Mouse (Mus musculus) hindbrain, embryonic 16.5 days (tissue): ENCODE results near the gene Zfp784. TPM values are rescaled to one million over a fixed set of nuclear protein-coding genes. Genes with fewer than 3 reads are reported as not detected.

Experiments used
- ATAC-seq: fragments of 200-750 bp; cut with Nextera tagmentation; 2 replicates; pipeline ENCODE4 v1.8.0; 2017; ENCODE audit warnings: moderate TSS enrichment, moderate library complexity
- H3K27ac ChIP-seq: fragments of 300-500 bp; sonication (generic); 2 replicates; pipeline ENCODE4 v1.5.1; 2014; ENCODE audit warnings: low read depth, mild to moderate bottlenecking, control low read depth, low read length, moderate library complexity
- H3K27me3 ChIP-seq: fragments of 300-500 bp; sonication (generic); replicated peaks from 2 replicates; pipeline ENCODE4 v1.6.1; 2014; ENCODE audit warnings: low read length; ENCODE audit not compliant: control insufficient read depth, insufficient read depth
- H3K36me3 ChIP-seq: fragments of 300-500 bp; sonication (generic); 2 replicates; pipeline ENCODE4 v1.6.1; 2014; ENCODE audit warnings: mild to moderate bottlenecking, low read length, moderate library complexity, mixed read lengths; ENCODE audit not compliant: control insufficient read depth, insufficient read depth
- H3K4me1 ChIP-seq: fragments of 300-500 bp; sonication (generic); 2 replicates; pipeline ENCODE4 v1.6.1; 2014; ENCODE audit warnings: low read depth, low read length; ENCODE audit not compliant: control insufficient read depth, insufficient read depth
- H3K4me2 ChIP-seq: fragments of 300-500 bp; sonication (generic); 2 replicates; pipeline ENCODE4 v1.6.1; 2014; ENCODE audit warnings: mild to moderate bottlenecking, low read length, control low read depth, moderate library complexity
- H3K4me3 ChIP-seq: fragments of 300-500 bp; sonication (generic); 2 replicates; pipeline ENCODE4 v1.5.1; 2014; ENCODE audit warnings: mild to moderate bottlenecking, low read length, control low read depth, moderate library complexity
- H3K9ac ChIP-seq: fragments of 300-500 bp; sonication (generic); 2 replicates; pipeline ENCODE4 v1.6.1; 2014; ENCODE audit warnings: low read depth, mild to moderate bottlenecking, control low read depth, low read length, moderate library complexity
- H3K9me3 ChIP-seq: fragments of 300-500 bp; sonication (generic); 2 replicates; pipeline ENCODE4 v1.6.1; 2014; ENCODE audit warnings: mild to moderate bottlenecking, low read length, moderate library complexity; ENCODE audit not compliant: control insufficient read depth
- WGBS: fragments of 180-500 bp; shearing (Covaris S2); extraction: QIAGEN DNeasy Blood & Tissue Kit; methylation state at CpG from one replicate; pipeline ENCODE4 v1.1.7; 2014; 5-methylcytosine and 5-hydroxymethylcytosine counted together
- polyA plus RNA-seq: library from polyadenylated mRNA; unstranded; fragments of >200 nt; fragmentation: Nextera tagmentation; extraction: Ambion mirVana; gene quantifications from 2 replicates; pipeline ENCODE4 v1.2.1, GENCODE M21; 2015

The Zfp784 gene
- polyA plus RNA-seq, 1 experiment from 2014 or later, result 9.7 TPM

DNA sequence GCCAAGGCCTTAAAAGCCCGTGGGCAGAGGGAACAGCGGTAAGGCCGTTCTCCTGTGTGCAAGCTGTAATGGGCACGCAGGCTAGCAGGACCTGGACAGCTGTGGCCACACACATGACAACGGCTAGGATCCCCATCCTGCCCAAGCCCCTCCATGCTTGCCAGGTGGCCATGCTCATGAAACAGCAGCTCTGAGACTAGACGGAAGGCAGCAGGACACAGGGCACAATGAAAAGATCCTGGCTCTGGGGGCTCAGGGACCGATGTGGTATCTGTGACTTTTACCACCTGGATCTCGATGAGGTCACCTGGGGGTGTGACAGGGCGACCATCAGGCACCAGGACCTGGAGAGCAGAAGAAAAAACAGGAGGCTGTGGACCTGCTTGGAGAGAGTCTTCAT lies 2.1 kb downstream of the Zfp784 start:
- H3K9me3 ChIP-seq, result peaks cover 9% of the 10 kb centered on the region
- H3K36me3 ChIP-seq, result peaks cover 33% of the 10 kb centered on the region
- no peak overlapping the region for H3K27ac ChIP-seq
- no peak for ATAC-seq
- no peaks in the 10 kb centered on the region for H3K27me3 ChIP-seq
- H3K9ac ChIP-seq, result no peak overlapping the region
- peaks cover 5% of the 10 kb centered on the region; the same call in 1 of the 2 replicates for H3K4me1 ChIP-seq
- no peak overlapping the region for H3K4me3 ChIP-seq
- no peak overlapping the region for H3K4me2 ChIP-seq
- WGBS, result 94% methylated on average over 9 of the region's 9 CpGs

GRCm38 (mm10) chr7:5035628-5036027 lies 2.6 kb downstream of the Zfp784 start:
- H3K27me3 ChIP-seq, result no peaks in the 10 kb centered on the region
- no peak overlapping the region for H3K9ac ChIP-seq
- peaks cover 38% of the 10 kb centered on the region for H3K36me3 ChIP-seq
- H3K4me2 ChIP-seq, result no peak overlapping the region
- H3K4me3 ChIP-seq, result no peak overlapping the region
- no peak overlapping the region for H3K27ac ChIP-seq
- peaks cover 14% of the 10 kb centered on the region for H3K9me3 ChIP-seq
- peaks cover 5% of the 10 kb centered on the region; the same call in 1 of the 2 replicates for H3K4me1 ChIP-seq
- 96% methylated on average over 17 of the region's 17 CpGs for WGBS
- ATAC-seq, result no peak

- H3K36me3 ChIP-seq, result peaks cover 55% of the 10 kb centered on the region
- H3K9ac ChIP-seq, result no peak within 1 kb of the TSS
- no peak within 1 kb of the TSS for H3K27ac ChIP-seq
- H3K4me1 ChIP-seq, result peaks cover 5% of the 10 kb centered on the region; the same call in 1 of the 2 replicates
- peaks cover 28% of the 10 kb centered on the region for H3K9me3 ChIP-seq
- H3K4me3 ChIP-seq, result no peak within 1 kb of the TSS
- no peaks in the 10 kb centered on the region for H3K27me3 ChIP-seq
- no peak for ATAC-seq
- H3K4me2 ChIP-seq, result no peak within 1 kb of the TSS
- 90% methylated on average over 3 of the region's 3 CpGs for WGBS
Measured at GRCm38 (mm10) chr7:5033818-5034217, 4.4 kb downstream of the Zfp784 start, which contains the start of gene 4632433K11Rik. Gene 4632433K11Rik (plus strand): TSS chr7:5034118.

GRCm38 (mm10) chr7:5031496-5031895 lies 6.8 kb downstream of the Zfp784 start:
- 72% methylated on average over 39 of the region's 46 CpGs for WGBS
- Histone ChIP-seq H3K27me3 (no peaks in the 10 kb centered on the region), H3K9ac (no peak overlapping the region), H3K4me2 (no peak overlapping the region), H3K27ac (no peak overlapping the region), H3K4me1 (no peaks in the 10 kb centered on the region), H3K36me3 (peaks cover 58% of the 10 kb centered on the region), H3K9me3 (peaks cover 28% of the 10 kb centered on the region), H3K4me3 (no peak overlapping the region)
- no peak for ATAC-seq

- 81% methylated on average over 62 of the region's 63 CpGs for WGBS
- H3K36me3 ChIP-seq, result peaks cover 53% of the 10 kb centered on the region
- no peak for ATAC-seq
Measured at GRCm38 (mm10) chr7:5030554-5031275, 7.5 kb downstream of the Zfp784 start.

GRCm38 (mm10) chr7:5029946-5030345 lies 8.3 kb downstream of the Zfp784 start:
- Histone ChIP-seq H3K9ac (no peak overlapping the region), H3K27ac (no peak overlapping the region), H3K4me3 (no peak overlapping the region), H3K4me2 (no peak overlapping the region), H3K4me1 (no peaks in the 10 kb centered on the region), H3K27me3 (no peaks in the 10 kb centered on the region), H3K9me3 (peaks cover 28% of the 10 kb centered on the region), H3K36me3 (peaks cover 50% of the 10 kb centered on the region)
- 89% methylated on average over 21 of the region's 21 CpGs for WGBS
- no peak for ATAC-seq

More at GRCm38 (mm10) chr7:5030554-5031275, 7.5 kb downstream of the Zfp784 start:
- Histone ChIP-seq H3K27ac (no peak overlapping the region), H3K9ac (no peak overlapping the region), H3K4me1 (no peaks in the 10 kb centered on the region), H3K4me3 (no peak overlapping the region), H3K9me3 (peaks cover 28% of the 10 kb centered on the region), H3K4me2 (no peak overlapping the region), H3K27me3 (no peaks in the 10 kb centered on the region)

- Histone ChIP-seq H3K4me1 (no peaks in the 10 kb centered on the region), H3K4me3 (no peak overlapping the region), H3K4me2 (no peak overlapping the region), H3K9ac (no peak overlapping the region), H3K36me3 (peaks cover 52% of the 10 kb centered on the region), H3K9me3 (peaks cover 28% of the 10 kb centered on the region), H3K27me3 (no peaks in the 10 kb centered on the region), H3K27ac (no peak overlapping the region)
- ATAC-seq, result no peak
- WGBS, result 95% methylated on average over 22 of the region's 22 CpGs
Measured at GRCm38 (mm10) chr7:5029543-5029942, 8.7 kb downstream of the Zfp784 start.

- Histone ChIP-seq H3K36me3 (peaks cover 9% of the 10 kb centered on the region; the same call in 1 of the 2 replicates), H3K4me2 (peak overlapping the region; percentile 84), H3K9me3 (no peaks in the 10 kb centered on the region), H3K4me1 (peaks cover 13% of the 10 kb centered on the region), H3K9ac (peak overlapping the region; percentile 98), H3K27me3 (no peaks in the 10 kb centered on the region), H3K27ac (peak overlapping the region; percentile 93; the same call in 1 of the 2 replicates), H3K4me3 (peak overlapping the region; percentile 81)
- 51% methylated on average over 5 of the region's 5 CpGs for WGBS
- ATAC-seq, result no peak
Measured at GRCm38 (mm10) chr7:5021197-5021596, 17.0 kb downstream of the Zfp784 start.

- Histone ChIP-seq H3K4me2 (peak overlapping the region; percentile 84), H3K27ac (peak overlapping the region; percentile 93), H3K27me3 (no peaks in the 10 kb centered on the region), H3K9me3 (no peaks in the 10 kb centered on the region), H3K4me1 (peaks cover 17% of the 10 kb centered on the region), H3K9ac (peak overlapping the region; percentile 98), H3K36me3 (peaks cover 9% of the 10 kb centered on the region; the same call in 1 of the 2 replicates), H3K4me3 (peak overlapping the region; percentile 81)
- ATAC-seq, result peak; percentile 37
- WGBS, result 1% methylated on average over 12 of the region's 15 CpGs
Measured at GRCm38 (mm10) chr7:5020685-5021084, 17.6 kb downstream of the Zfp784 start.
